9 mouse cellular contexts compared by ENCODE assay signal in the genomic region with DNA sequence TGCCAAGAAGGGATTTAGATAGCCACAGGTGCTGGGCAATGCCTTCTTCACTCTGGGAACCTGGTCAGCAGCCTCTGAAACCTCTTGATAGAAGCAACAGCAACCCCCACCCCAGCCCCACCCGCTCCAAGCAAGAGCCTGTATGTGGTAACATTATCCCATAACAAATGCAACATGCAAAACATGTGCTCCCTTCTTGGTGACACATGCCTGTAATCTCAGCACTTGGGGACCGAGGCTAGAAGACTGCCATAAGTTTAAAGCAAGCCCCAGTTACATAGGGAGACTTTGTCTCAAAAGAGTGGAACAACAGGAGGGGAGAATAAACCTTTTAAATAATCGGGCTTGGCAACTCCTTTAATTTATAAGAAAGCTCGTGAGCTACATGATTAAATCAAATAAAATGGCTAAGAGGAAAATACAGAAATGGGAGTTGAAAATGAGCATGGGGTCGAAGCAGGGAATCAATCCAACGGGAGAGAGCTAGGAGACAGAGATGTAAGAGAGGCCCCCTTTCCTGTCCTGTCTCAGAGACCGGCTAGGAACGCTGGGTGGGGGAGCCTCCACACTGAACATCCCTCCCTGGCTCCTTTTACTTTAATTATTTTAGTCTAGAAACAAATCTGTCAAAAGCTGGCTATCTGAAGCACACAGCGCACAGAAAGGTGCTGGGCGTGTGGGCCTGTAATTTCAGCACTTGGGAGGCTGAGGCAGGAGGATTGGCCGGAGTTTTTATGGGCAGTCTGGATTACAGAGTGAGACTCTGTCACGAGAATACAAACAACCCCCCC. TPM values are rescaled to one million over a fixed set of nuclear protein-coding genes. Genes with fewer than 3 reads are reported as not detected.
DNase-seq lines count a peak whose midpoint lies in the region; ATAC-seq and TF ChIP-seq lines count a peak whose summit lies in the region.
"Had no signal": no experiment of that assay in that cellular context is flagged by ENCODE, and none has a peak within 500 bp of the region (broad histone marks: within the 10 kb centered on the region; RNA-seq: fewer than 3 reads in every experiment).

No protein-coding gene starts in this region.

- H3K27ac ChIP-seq in lung, embryonic 15.5 days, result no peak overlapping the region
- H3K27ac ChIP-seq in forebrain, postnatal 0 days (ENCODE audit: low read depth, low read length), result no peak overlapping the region
- no peak overlapping the region for H3K27ac ChIP-seq in liver, embryonic 13.5 days
- H3K27ac ChIP-seq in stomach, embryonic 14.5 days (ENCODE audit: low read length), result no peak overlapping the region

- 44% methylated on average over 12 of the region's 12 CpGs for WGBS in lung, embryonic 15.5 days
- 48% methylated on average over 12 of the region's 12 CpGs for WGBS in forebrain, postnatal 0 days
- WGBS in liver, embryonic 13.5 days (ENCODE audit: insufficient replicate concordance), result 30% methylated on average over 12 of the region's 12 CpGs
- WGBS in stomach, embryonic 14.5 days, result 48% methylated on average over 12 of the region's 12 CpGs

- no peaks in the 10 kb centered on the region for H3K9me3 ChIP-seq in lung, embryonic 15.5 days
- no peaks in the 10 kb centered on the region for H3K9me3 ChIP-seq in forebrain, postnatal 0 days (ENCODE audit: low read length)
- no peaks in the 10 kb centered on the region for H3K9me3 ChIP-seq in liver, embryonic 13.5 days (replicated peaks)
- no peaks in the 10 kb centered on the region for H3K9me3 ChIP-seq in stomach, embryonic 14.5 days (ENCODE audit: control insufficient read depth, low read depth, low read length)

- H3K4me3 ChIP-seq in lung, embryonic 15.5 days, result peak overlapping the region; percentile 60
- no peak overlapping the region for H3K4me3 ChIP-seq in forebrain, postnatal 0 days (ENCODE audit: low read depth, low read length)
- H3K4me3 ChIP-seq in liver, embryonic 13.5 days (replicated peaks), result peak overlapping the region; percentile 62
- peak overlapping the region; percentile 49 for H3K4me3 ChIP-seq in stomach, embryonic 14.5 days (ENCODE audit: low read depth, low read length)

- H3K4me2 ChIP-seq in lung, embryonic 15.5 days, result peak overlapping the region; percentile 99
- peak overlapping the region; percentile 96; the same call in 1 of the 2 replicates for H3K4me2 ChIP-seq in forebrain, postnatal 0 days (ENCODE audit: low read depth)
- H3K4me2 ChIP-seq in liver, embryonic 13.5 days, result peak overlapping the region; percentile 83
- peak overlapping the region; percentile 98 for H3K4me2 ChIP-seq in stomach, embryonic 14.5 days (replicated peaks; ENCODE audit: low read depth, low read length)

- ATAC-seq in lung, embryonic 15.5 days (ENCODE audit: borderline replicate concordance, extremely low read depth, low FRiP score, low TSS enrichment), result no peak
- ATAC-seq in forebrain, postnatal 0 days, result no peak
- ATAC-seq in liver, embryonic 13.5 days (ENCODE audit: low read depth), result no peak
- ATAC-seq in stomach, embryonic 14.5 days (ENCODE audit: insufficient number of reproducible peaks, insufficient read depth, low FRiP score, low read depth), result no peak
- ATAC-seq in frontal cortex, adult (ENCODE audit: low TSS enrichment), result no peak

- no peak for DNase-seq in lung, postnatal 14 days
- DNase-seq in forebrain, postnatal 0 days, result no peak
- DNase-seq in liver, embryonic 13.5 days, result no peak
- DNase-seq in thymus, postnatal 10 days (ENCODE audit: low spot score in 2 of 2), result no peak
- DNase-seq in urinary bladder, postnatal 14 days (ENCODE audit: low spot score), result no peak

- H3K4me1 ChIP-seq in lung, embryonic 15.5 days, result peaks cover 56% of the 10 kb centered on the region
- peaks cover 20% of the 10 kb centered on the region for H3K4me1 ChIP-seq in forebrain, postnatal 0 days (ENCODE audit: insufficient read depth)
- peaks cover 42% of the 10 kb centered on the region for H3K4me1 ChIP-seq in liver, embryonic 13.5 days (replicated peaks)
- peaks cover 21% of the 10 kb centered on the region for H3K4me1 ChIP-seq in stomach, embryonic 14.5 days (ENCODE audit: control insufficient read depth, insufficient read depth, low read length)

- TF ChIP-seq CTCF in forebrain, postnatal 0 days (IDR thresholded peaks at IDR 0.05; ENCODE audit: low read depth), result no peak

- no peak overlapping the region for H3K9ac ChIP-seq in lung, embryonic 15.5 days
- H3K9ac ChIP-seq in forebrain, postnatal 0 days, result no peak overlapping the region
- H3K9ac ChIP-seq in liver, embryonic 13.5 days, result no peak overlapping the region
- no peak overlapping the region for H3K9ac ChIP-seq in stomach, embryonic 14.5 days (replicated peaks; ENCODE audit: low read depth, low read length)

- H3K36me3 ChIP-seq in lung, embryonic 15.5 days, result no peaks in the 10 kb centered on the region
- no peaks in the 10 kb centered on the region for H3K36me3 ChIP-seq in forebrain, postnatal 0 days (ENCODE audit: insufficient read depth)
- H3K36me3 ChIP-seq in liver, embryonic 13.5 days, result no peaks in the 10 kb centered on the region
- no peaks in the 10 kb centered on the region for H3K36me3 ChIP-seq in stomach, embryonic 14.5 days (ENCODE audit: control insufficient read depth, insufficient read depth, low read length)

- peaks cover 38% of the 10 kb centered on the region for H3K27me3 ChIP-seq in lung, embryonic 15.5 days
- H3K27me3 ChIP-seq in forebrain, postnatal 0 days (ENCODE audit: insufficient read depth, low read length), result peaks cover 73% of the 10 kb centered on the region
- H3K27me3 ChIP-seq in liver, embryonic 13.5 days, result peaks cover 100% of the 10 kb centered on the region
- peaks cover 3% of the 10 kb centered on the region; the same call in 1 of the 2 replicates for H3K27me3 ChIP-seq in stomach, embryonic 14.5 days (ENCODE audit: control insufficient read depth, insufficient read depth, low read length)

RNA-seq across cellular contexts. Expression of gene Fam71a, which starts 17.0 kb away (rescaled TPM):
- not detected in 2 replicates for polyA plus RNA-seq in lung, embryonic 15.5 days (2015; fragmentation: Nextera tagmentation; extraction: Ambion mirVana)
- not detected in 2 replicates for total RNA-seq in forebrain, postnatal 0 days (2014; rRNA removed)
- polyA plus RNA-seq in forebrain, postnatal 0 days (2015; fragmentation: Nextera tagmentation; extraction: Ambion mirVana), result not detected in 2 replicates
- polyA plus RNA-seq in liver, embryonic 13.5 days (2015; fragmentation: Nextera tagmentation; extraction: Ambion mirVana), result not detected in 2 replicates
- polyA plus RNA-seq in stomach, embryonic 14.5 days (2014; fragmentation: Nextera tagmentation; extraction: Ambion mirVana), result not detected in 2 replicates
- polyA plus RNA-seq: cerebellum, adult 2 months had no signal

RNA-seq across cellular contexts. Expression of gene Atf3, which starts 36.2 kb away (rescaled TPM):
- polyA plus RNA-seq in lung, embryonic 15.5 days (2015; fragmentation: Nextera tagmentation; extraction: Ambion mirVana), result 4.1 and 4.3 TPM in 2 replicates
- total RNA-seq in forebrain, postnatal 0 days (2014; rRNA removed), result 0.62 and 1.5 TPM in 2 replicates
- 1.1 and 1.4 TPM in 2 replicates for polyA plus RNA-seq in forebrain, postnatal 0 days (2015; fragmentation: Nextera tagmentation; extraction: Ambion mirVana)
- polyA plus RNA-seq in liver, embryonic 13.5 days (2015; fragmentation: Nextera tagmentation; extraction: Ambion mirVana), result 1.3 TPM in 2 replicates
- 2.9 and 3.7 TPM in 2 replicates for polyA plus RNA-seq in stomach, embryonic 14.5 days (2014; fragmentation: Nextera tagmentation; extraction: Ambion mirVana)
